Mouse (Mus musculus): Measurements from ENCODE around the gene L3mbtl1.

The L3mbtl1 gene

GRCm38 (mm10) chr2:162998528-162999230 is 55.4 kb downstream of the L3mbtl1 start:
- DNase-seq: peak; percentile 83

GRCm38 (mm10) chr2:162999744-163000143 is 56.5 kb downstream of the L3mbtl1 start:
- DNase-seq: peak; percentile 78

- DNase-seq: no peak
These were observed 57.8 kb downstream of the L3mbtl1 start for GRCm38 (mm10) chr2:163001071-163001470.

- DNase-seq: peak; percentile 75
These were observed 64.0 kb downstream of the L3mbtl1 start for GRCm38 (mm10) chr2:163007299-163007698.

- DNase-seq: peak; percentile 95
These were observed 73.9 kb downstream of the L3mbtl1 start, which contains the start of gene Ift52 for GRCm38 (mm10) chr2:163016916-163017743. Ift52 (plus strand) TSS chr2:163017354.
